Mouse (Mus musculus): ENCODE measurements around the gene Nr0b1. TPM values are rescaled to one million over a fixed set of nuclear protein-coding genes. Genes with fewer than 3 reads are reported as not detected.
A peak's percentile ranks its signal among the peaks of the same experiment; 100 is the strongest.

Nr0b1 gene
- not detected for total RNA-seq (2021)

GRCm38 (mm10) chrX:86191614-86192419 is at the start of gene Nr0b1:
Gene Nr0b1, plus strand, starts transcription at chrX:86191764.
- peak in 1 of 2 experiments; percentile 2 for DNase-seq

- no peak for DNase-seq
These were observed 4.3 kb upstream of the Nr0b1 start for GRCm38 (mm10) chrX:86187250-86187649.

- DNase-seq, result no peak
These were observed 943 bp downstream of the Nr0b1 start for GRCm38 (mm10) chrX:86192420-86192994.

- DNase-seq, result no peak
These were observed 1.8 kb downstream of the Nr0b1 start for GRCm38 (mm10) chrX:86193386-86193785.

- DNase-seq, result no peak
These were observed 45.7 kb downstream of the Nr0b1 start for GRCm38 (mm10) chrX:86237246-86237645.

Other genes with a start within 250 kb of the Nr0b1 start
- gene Samt3, start 147.6 kb upstream of the Nr0b1 start, total RNA-seq (2021), result not detected
- not detected for gene Mageb4, start 113.3 kb downstream of the Nr0b1 start, total RNA-seq (2021)

Measured in layer of hippocampus, postnatal 36 days (tissue).